Mouse (Mus musculus) retina, postnatal 1 day (tissue): ENCODE measurements around the gene Zfpm1.

Experiments used
- DNase-seq: peaks from one replicate; pipeline ENCODE4 v3.0.0-alpha.2; 2012

Gene Zfpm1

GRCm38 (mm10) chr8:122276308-122276707 is 5.6 kb upstream of the Zfpm1 start:
- no peak for DNase-seq

DNA sequence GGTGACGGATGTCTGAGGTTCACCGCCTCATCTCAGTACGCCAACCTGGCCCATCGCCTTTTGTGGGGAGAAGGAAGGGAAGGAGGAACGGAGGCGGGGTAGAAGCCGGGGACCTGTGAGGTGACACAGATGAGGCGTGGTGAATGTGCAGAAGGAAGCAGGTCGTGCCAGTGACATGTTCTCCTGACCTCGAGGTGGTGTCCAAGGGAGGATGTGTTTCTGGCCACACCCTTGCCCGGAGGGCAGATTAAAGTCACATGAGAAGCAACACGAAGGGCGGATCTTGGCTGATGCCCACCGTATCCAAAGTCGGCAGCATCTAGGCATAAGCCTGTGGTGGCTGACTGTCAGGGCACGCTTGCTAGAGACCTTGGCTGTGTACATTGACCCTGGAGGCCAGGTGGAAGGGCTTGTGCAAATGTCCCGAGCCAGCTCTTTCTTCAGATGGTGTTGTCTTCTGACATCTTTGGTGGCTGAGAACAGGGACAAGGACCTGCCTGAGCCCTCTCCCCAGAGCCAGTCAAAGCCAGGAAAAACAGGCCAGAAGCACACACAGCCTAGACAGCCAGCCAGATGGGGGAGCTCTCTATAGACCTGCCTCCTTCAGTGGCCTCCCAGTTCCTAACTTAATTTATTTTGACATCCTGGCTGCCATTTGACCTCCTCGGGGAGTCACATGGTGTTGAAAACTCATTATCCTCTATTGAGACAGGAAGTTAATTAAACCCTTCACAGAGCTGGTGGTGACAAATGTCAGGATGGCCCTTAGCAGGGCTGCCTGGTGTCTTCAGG is 4.5 kb upstream of the Zfpm1 start:
- peak; percentile 83 for DNase-seq

- no peak for DNase-seq
Observed at GRCm38 (mm10) chr8:122280156-122280555, 1.8 kb upstream of the Zfpm1 start.

DNA sequence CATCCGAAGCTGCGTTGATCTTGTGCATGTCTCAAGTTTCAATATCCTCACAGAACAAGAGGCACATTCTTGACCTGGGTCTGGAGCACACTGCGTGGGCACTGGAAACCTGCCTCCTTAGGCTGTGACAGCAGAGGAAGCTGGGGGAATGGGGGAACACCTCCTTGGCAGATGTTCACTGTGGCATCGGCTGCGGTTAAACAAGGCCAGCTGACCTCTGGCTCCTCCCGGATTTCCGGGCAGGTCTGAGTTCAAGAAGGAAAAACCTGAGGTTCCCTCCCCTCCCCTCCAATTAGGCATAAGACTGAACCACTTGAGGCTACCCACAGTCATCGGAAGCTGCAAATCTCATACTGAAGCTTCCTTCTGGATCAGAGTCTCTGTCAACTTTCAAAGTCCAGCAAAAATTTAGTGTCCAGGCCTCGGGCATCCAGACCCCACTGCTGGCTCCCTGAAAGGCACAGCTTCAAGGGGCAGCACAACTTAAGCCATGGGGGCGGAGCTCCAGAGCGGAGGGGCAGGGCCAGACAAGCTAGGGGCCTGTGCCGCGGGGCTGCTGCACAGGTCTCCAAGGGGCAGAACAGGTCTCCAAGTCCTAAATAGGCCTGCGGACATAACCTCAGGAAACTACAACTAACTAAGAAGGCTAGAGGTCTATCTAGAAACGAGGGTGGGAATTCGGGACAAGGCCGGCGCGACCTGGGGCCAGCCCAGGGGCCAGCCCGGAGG is 1.2 kb upstream of the Zfpm1 start:
- no peak for DNase-seq

DNA sequence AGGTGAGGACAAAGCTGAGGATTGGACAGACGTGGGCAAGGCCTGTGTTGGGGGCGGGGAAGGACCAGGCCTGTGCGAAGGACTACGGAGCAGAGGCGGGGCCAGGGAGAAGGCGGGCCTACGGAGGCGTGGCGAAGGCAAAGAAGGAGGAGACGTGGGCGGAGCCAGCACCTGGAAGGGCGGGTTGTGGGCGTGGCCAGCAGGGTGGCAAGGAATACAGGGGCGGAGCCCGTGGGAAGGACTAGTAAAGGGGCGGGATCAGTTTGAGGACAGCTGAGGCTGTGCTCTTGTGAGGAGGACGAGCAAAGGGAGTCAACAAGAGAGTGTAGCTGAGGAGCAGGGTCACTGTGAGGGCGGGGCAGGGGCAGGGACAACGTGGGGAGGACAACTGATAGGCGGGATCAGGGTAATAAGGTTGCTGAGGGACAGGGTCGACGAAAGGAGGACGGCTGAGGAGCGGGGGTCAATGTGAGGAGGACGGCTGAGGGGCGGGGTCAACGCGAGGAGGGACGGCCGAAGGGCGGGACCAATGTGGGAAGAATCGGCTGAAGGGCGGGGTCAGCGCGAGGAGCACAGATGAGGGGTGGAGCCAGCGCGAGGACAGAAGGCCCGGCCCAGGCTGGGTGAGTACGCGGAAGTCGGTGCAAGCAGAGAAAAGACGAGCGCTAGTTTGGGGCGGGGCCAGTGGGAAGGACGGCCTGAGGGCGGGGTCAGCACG is 465 bp upstream of the Zfpm1 start:
- peak; percentile 98 for DNase-seq

DNA sequence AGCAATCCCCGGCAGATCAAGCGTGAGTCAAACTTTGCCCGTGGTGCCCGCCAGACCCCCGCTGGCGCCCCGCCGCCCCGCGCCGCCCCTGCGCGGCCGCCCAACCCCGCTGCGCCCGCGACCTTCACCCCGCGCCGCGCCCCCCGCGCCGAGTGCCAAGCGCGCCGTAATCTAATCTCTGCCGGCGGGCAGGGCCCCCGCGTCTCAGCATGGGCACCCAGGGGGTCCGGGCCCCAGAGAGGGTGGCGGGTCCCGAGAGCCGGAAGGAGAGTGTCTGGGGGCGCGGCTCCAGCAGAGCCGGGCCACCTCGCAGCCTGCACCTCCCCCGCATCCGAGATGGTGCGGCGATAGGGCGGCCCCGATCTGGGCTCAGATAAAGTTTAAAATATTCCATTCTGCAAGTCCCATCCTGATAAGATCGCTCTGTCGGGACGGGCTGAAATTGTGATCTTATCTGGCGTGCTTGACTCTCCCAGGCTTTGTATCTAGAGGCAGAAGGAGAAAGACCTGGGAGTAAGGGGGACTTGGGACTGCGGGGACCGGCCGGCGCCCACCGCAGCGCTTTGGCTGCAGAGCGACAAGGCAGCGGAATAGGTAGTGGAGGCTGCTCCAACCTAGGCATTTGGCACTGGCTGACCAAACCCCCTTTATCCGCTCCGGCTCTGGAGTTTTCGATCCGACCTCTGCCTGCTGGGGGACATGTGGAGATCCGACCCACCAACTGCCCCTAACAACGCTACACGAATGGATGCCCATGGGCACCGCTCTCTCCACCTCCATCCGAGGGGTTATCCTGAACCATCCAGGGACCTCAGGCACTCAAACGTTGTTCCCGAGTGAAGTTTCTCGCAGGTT is 787 bp downstream of the Zfpm1 start:
- DNase-seq = peak; percentile 48

- peak; percentile 70 for DNase-seq
Observed at GRCm38 (mm10) chr8:122283356-122284202, 1.6 kb downstream of the Zfpm1 start.

DNA sequence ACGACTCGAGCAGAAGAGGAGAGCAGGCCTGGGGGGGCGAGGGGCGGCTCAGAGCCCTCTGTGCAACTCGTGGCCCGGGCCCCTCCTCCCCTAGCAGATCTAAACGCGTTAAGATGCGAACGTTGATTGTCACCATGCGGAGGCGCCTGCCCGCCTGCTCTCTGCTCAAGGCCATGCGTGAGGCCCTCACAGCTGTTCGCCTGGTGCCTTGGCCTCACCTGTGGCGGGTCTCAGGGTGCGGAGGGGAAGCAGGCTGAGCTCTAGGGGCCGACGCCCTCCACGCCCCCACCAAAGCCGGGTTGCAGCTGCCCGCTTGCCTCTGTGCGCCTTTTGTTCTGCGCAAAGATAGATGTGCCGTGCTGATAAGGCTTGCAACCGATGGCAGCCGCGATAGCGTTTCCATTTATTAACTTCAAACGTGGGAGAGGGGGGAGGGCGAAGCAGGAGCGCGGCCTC is 2.3 kb downstream of the Zfpm1 start:
- DNase-seq = peak; percentile 78

- DNase-seq = no peak
Observed at GRCm38 (mm10) chr8:122284659-122285261, 2.8 kb downstream of the Zfpm1 start.

GRCm38 (mm10) chr8:122285727-122286126 is 3.8 kb downstream of the Zfpm1 start:
- peak; percentile 30 for DNase-seq

- peak; percentile 57 for DNase-seq
Observed at GRCm38 (mm10) chr8:122286899-122287298, 5.0 kb downstream of the Zfpm1 start.

- DNase-seq = no peak
Observed at GRCm38 (mm10) chr8:122287742-122288141, 5.8 kb downstream of the Zfpm1 start.

- no peak for DNase-seq
Observed at GRCm38 (mm10) chr8:122288344-122288743, 6.4 kb downstream of the Zfpm1 start.

- no peak for DNase-seq
Observed at GRCm38 (mm10) chr8:122291075-122291474, 9.1 kb downstream of the Zfpm1 start.

GRCm38 (mm10) chr8:122291549-122291948 is 9.6 kb downstream of the Zfpm1 start:
- DNase-seq = peak; percentile 79

DNA sequence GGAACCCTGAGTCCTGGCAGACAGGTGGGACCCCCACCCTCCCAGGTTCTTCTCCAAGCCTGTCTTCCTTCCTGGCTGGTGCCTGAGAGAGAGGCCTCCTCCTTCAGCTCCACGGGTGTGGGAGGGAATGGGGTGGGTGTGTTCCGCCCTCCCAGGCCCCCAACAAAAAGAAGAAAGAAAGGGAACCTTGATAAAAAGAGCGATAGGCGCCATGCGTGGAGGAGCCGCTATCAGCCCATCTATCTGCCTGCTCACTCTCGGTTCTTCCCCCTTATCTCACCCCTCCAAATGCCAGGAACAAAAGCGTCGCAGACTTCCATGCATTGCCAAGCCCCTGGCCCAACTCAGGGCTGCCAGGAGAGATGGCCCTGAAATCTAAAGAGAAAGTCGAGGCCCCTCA is 11.5 kb downstream of the Zfpm1 start:
- DNase-seq = no peak

GRCm38 (mm10) chr8:122294273-122294683 is 12.3 kb downstream of the Zfpm1 start:
- DNase-seq = peak; percentile 73

DNA sequence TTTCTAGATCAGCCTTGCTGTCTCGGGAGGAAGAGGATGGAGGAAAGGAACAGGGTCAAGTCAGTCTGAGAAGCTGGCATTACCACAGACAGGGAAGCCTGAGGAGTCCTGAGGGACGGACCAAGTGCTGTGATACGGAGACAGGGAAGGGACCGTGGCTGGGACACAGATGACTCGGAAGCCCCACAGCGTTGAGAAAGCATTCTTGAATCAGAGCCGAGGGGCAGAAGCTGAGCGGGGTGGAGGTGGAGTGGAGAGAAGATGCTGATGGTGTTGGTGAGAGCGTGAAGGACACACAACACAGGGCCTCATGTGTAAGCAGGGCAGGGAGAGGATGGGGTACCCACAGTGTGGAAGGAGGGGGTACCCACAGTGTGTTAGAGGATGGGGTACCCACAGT is 13.4 kb downstream of the Zfpm1 start:
- no peak for DNase-seq

GRCm38 (mm10) chr8:122296173-122297001 is 14.4 kb downstream of the Zfpm1 start:
- DNase-seq = peak; percentile 70
